Mouse (Mus musculus) forebrain, embryonic 15.5 days (tissue): ENCODE results near the gene Arg2. TPM values are rescaled to one million over a fixed set of nuclear protein-coding genes. Genes with fewer than 3 reads are reported as not detected.

Source experiments
- ATAC-seq: fragments of 200-750 bp; cut with Nextera tagmentation; replicated peaks from 2 replicates; pipeline ENCODE4 v1.8.0; 2017; ENCODE audit warnings: mild to moderate bottlenecking, moderate TSS enrichment, moderate library complexity
- H3K27ac ChIP-seq: fragments of 300-500 bp; sonication (generic); replicated peaks from 2 replicates; pipeline ENCODE4 v1.5.1; 2015; ENCODE audit warnings: mild to moderate bottlenecking, inconsistent platforms
- H3K27me3 ChIP-seq: fragments of 300-500 bp; sonication (generic); 2 replicates; pipeline ENCODE4 v1.6.1; 2015; ENCODE audit warnings: inconsistent platforms
- H3K36me3 ChIP-seq: fragments of 300-500 bp; sonication (generic); 2 replicates; pipeline ENCODE4 v1.6.1; 2015; ENCODE audit warnings: mild to moderate bottlenecking, inconsistent platforms
- H3K4me1 ChIP-seq: fragments of 300-500 bp; sonication (generic); 2 replicates; pipeline ENCODE4 v1.6.1; 2015; ENCODE audit warnings: inconsistent platforms
- H3K4me2 ChIP-seq: fragments of 300-500 bp; sonication (generic); replicated peaks from 2 replicates; pipeline ENCODE4 v1.6.1; 2015; ENCODE audit warnings: mild to moderate bottlenecking, inconsistent platforms
- H3K4me3 ChIP-seq: fragments of 300-500 bp; sonication (generic); 2 replicates; pipeline ENCODE4 v1.5.1; 2015; ENCODE audit warnings: mild to moderate bottlenecking, inconsistent platforms
- H3K9ac ChIP-seq: fragments of 300-500 bp; sonication (generic); replicated peaks from 2 replicates; pipeline ENCODE4 v1.6.1; 2015; ENCODE audit warnings: mild to moderate bottlenecking, inconsistent platforms
- H3K9me3 ChIP-seq: fragments of 300-500 bp; sonication (generic); 2 replicates; pipeline ENCODE4 v1.6.1; 2016; ENCODE audit warnings: inconsistent platforms
- WGBS: fragments of 180-500 bp; shearing (Covaris S2); methylation state at CpG from one replicate; pipeline ENCODE4 v1.1.7; 2015; ENCODE audit warnings: mixed read lengths; 5-methylcytosine and 5-hydroxymethylcytosine counted together
- polyA plus RNA-seq: library from polyadenylated mRNA; unstranded; fragments of >200 nt; fragmentation: Nextera tagmentation; extraction: Ambion mirVana; gene quantifications from 2 replicates; pipeline ENCODE4 v1.2.1, GENCODE M21; 2015

Arg2 gene
- polyA plus RNA-seq = 13.9 and 15.3 TPM in 2 replicates

- H3K27me3 ChIP-seq = peaks cover 14% of the 10 kb centered on the region; the same call in 1 of the 2 replicates
- peak within 1 kb of the TSS; percentile 46 for H3K4me3 ChIP-seq
- H3K4me2 ChIP-seq = peak within 1 kb of the TSS; percentile 79
- H3K4me1 ChIP-seq = peaks cover 7% of the 10 kb centered on the region
- no peaks in the 10 kb centered on the region for H3K9me3 ChIP-seq
- peak within 1 kb of the TSS; percentile 52 for H3K9ac ChIP-seq
- peak; percentile 98 for ATAC-seq
- WGBS = under 1% methylated on average over 47 of the region's 47 CpGs
- H3K36me3 ChIP-seq = no peaks in the 10 kb centered on the region
- peak within 1 kb of the TSS; percentile 1; the same call in 1 of the 2 replicates for H3K27ac ChIP-seq
Observed at GRCm38 (mm10) chr12:79130299-79131177, at the start of gene Arg2. Gene Arg2 (plus strand): TSS chr12:79130777.

DNA sequence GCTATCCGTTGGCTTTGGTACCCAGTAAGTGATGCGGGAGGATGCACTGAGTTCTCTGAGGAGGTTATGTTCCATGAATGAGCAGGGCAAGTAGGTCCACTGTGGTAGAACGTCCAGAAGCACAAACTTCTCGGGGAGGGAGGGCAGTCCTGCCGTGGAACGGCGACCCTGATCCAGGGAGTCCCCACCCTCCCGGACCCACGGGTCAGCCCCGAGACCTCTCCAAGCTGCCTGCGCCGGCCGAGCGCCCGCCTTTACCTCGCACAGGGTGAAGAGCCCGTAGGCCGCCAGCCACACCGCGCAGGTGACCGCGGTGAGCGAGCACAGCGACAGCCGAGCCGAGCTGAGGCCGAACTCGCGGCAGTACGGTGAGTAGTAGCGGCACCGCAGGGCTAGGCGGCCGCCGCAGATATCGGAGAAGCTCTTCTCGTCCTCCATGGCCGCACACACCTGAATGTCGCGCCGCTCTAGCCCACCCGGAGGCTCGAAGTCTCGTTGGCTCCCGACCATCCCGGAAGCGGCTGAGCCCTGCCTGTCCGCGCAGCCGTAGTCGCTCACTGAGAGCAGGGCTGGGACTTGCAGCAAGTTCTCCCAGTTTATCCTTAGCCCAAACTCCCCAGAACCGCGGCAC is 41.3 kb upstream of the Arg2 start, which contains the start of gene Pigh:
Pigh (minus strand) TSS at position 470 of the 631 bp plus-strand sequence.
- Histone ChIP-seq H3K4me1 (peaks cover 11% of the 10 kb centered on the region), H3K36me3 (no peaks in the 10 kb centered on the region), H3K9ac (peak within 1 kb of the TSS; percentile 95), H3K4me2 (peak within 1 kb of the TSS; percentile 68), H3K27ac (peak within 1 kb of the TSS; percentile 42; the same call in 1 of the 2 replicates), H3K27me3 (no peaks in the 10 kb centered on the region), H3K9me3 (no peaks in the 10 kb centered on the region), H3K4me3 (peak within 1 kb of the TSS; percentile 88)
- ATAC-seq = peak; percentile 99
- WGBS = under 1% methylated on average over 53 of the region's 53 CpGs

DNA sequence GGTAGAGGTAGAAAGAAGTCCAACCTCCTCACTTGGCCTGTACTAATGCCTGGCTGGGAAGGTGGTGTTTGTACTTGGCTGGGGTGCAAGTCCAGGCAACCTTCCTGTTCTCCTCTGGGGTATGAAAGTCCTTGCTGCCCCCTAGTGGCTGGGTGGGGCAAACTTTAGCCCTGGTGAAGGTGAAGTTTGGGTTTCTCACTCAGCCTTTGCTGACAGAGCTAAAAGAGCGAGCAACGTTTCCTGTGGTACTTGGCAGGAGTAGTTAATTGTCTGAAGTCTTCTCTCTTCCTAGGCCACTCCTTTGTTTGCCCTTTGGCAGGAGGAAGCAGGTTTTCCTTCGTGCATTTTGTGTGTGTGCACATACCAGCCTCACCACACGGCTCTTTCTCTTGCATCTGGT is 38.0 kb upstream of the Arg2 start:
- H3K4me1 ChIP-seq = peaks cover 11% of the 10 kb centered on the region
- no peak overlapping the region for H3K27ac ChIP-seq
- H3K9ac ChIP-seq = no peak overlapping the region
- H3K4me3 ChIP-seq = no peak overlapping the region
- ATAC-seq = no peak
- 50% methylated on average over 4 of the region's 4 CpGs for WGBS
- no peaks in the 10 kb centered on the region for H3K27me3 ChIP-seq
- H3K36me3 ChIP-seq = no peaks in the 10 kb centered on the region
- no peak overlapping the region for H3K4me2 ChIP-seq
- H3K9me3 ChIP-seq = no peaks in the 10 kb centered on the region

- H3K9me3 ChIP-seq = no peaks in the 10 kb centered on the region
- H3K4me2 ChIP-seq = no peak overlapping the region
- no peaks in the 10 kb centered on the region for H3K4me1 ChIP-seq
- H3K4me3 ChIP-seq = no peak overlapping the region
- H3K27me3 ChIP-seq = no peaks in the 10 kb centered on the region
- no peaks in the 10 kb centered on the region for H3K36me3 ChIP-seq
- WGBS = 65% methylated on average over 3 of the region's 3 CpGs
- no peak overlapping the region for H3K9ac ChIP-seq
- H3K27ac ChIP-seq = no peak overlapping the region
- no peak for ATAC-seq
Observed at GRCm38 (mm10) chr12:79097106-79097752, 33.3 kb upstream of the Arg2 start.

DNA sequence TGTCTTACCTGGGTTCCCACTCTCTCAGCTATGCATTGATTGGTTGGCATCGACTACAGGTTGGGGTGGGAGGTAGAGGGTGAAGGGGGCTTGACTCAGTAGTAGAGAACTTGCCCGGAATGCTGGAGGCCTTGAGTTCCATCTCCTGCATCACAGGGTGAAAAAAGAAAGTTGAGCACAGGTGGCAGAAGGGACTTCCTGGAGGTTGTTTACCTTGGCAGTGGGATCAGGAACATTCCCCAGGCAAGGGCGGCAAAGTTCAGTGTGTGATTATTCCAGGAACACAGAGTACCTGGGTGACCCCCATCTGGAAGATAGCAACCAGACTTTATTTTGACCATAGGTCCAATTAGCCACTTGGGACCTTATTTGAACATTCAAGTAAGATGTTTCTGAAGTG is 26.8 kb upstream of the Arg2 start:
- no peaks in the 10 kb centered on the region for H3K9me3 ChIP-seq
- H3K27ac ChIP-seq = no peak overlapping the region
- H3K4me2 ChIP-seq = no peak overlapping the region
- no peaks in the 10 kb centered on the region for H3K36me3 ChIP-seq
- no peak overlapping the region for H3K9ac ChIP-seq
- H3K4me3 ChIP-seq = no peak overlapping the region
- no peak for ATAC-seq
- WGBS = 90% methylated on average over 3 of the region's 3 CpGs
- no peaks in the 10 kb centered on the region for H3K4me1 ChIP-seq
- no peaks in the 10 kb centered on the region for H3K27me3 ChIP-seq

GRCm38 (mm10) chr12:79104544-79104943 is 26.0 kb upstream of the Arg2 start:
- no peak for ATAC-seq
- H3K4me1 ChIP-seq = no peaks in the 10 kb centered on the region
- 66% methylated on average over 2 of the region's 2 CpGs for WGBS

DNA sequence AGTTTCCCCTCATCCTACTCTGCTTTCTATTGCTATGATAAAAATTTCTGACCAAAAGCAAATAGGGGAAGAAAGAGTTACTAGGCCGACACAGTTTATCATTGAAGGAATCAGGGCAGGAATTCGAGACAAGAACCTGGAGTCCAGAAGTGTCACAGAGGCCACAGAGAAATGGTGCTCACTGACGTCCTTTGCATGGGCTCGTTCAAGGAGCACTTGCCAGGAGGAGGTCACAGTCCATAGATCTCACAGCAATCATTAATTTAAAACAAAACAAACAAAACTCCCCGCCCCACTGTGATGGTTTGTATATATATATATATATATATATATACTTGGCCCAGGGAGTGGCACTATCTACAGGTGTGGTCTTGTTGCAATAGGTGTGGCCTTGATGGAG is 25.3 kb upstream of the Arg2 start:
- Histone ChIP-seq H3K9me3 (no peaks in the 10 kb centered on the region), H3K4me3 (no peak overlapping the region), H3K4me1 (no peaks in the 10 kb centered on the region), H3K27ac (no peak overlapping the region), H3K36me3 (no peaks in the 10 kb centered on the region), H3K9ac (no peak overlapping the region), H3K27me3 (no peaks in the 10 kb centered on the region), H3K4me2 (no peak overlapping the region)
- 92% methylated on average over 5 of the region's 5 CpGs for WGBS
- ATAC-seq = no peak

More at GRCm38 (mm10) chr12:79104544-79104943, 26.0 kb upstream of the Arg2 start:
- Histone ChIP-seq H3K4me2 (no peak overlapping the region), H3K9me3 (no peaks in the 10 kb centered on the region), H3K36me3 (no peaks in the 10 kb centered on the region), H3K27ac (no peak overlapping the region), H3K9ac (no peak overlapping the region), H3K4me3 (no peak overlapping the region), H3K27me3 (no peaks in the 10 kb centered on the region)

GRCm38 (mm10) chr12:79118991-79119390 is 11.6 kb upstream of the Arg2 start:
- H3K9ac ChIP-seq = no peak overlapping the region
- no peaks in the 10 kb centered on the region for H3K36me3 ChIP-seq
- WGBS = 92% methylated on average over 4 of the region's 4 CpGs
- no peak overlapping the region for H3K4me3 ChIP-seq
- H3K9me3 ChIP-seq = no peaks in the 10 kb centered on the region
- H3K4me2 ChIP-seq = no peak overlapping the region
- H3K27ac ChIP-seq = no peak overlapping the region
- ATAC-seq = no peak
- H3K4me1 ChIP-seq = no peaks in the 10 kb centered on the region
- H3K27me3 ChIP-seq = no peaks in the 10 kb centered on the region

GRCm38 (mm10) chr12:79122820-79123219 is 7.8 kb upstream of the Arg2 start:
- ATAC-seq = no peak
- WGBS = 30% methylated on average over 3 of the region's 3 CpGs

GRCm38 (mm10) chr12:79131178-79131675 is 650 bp downstream of the Arg2 start:
- ATAC-seq = peak; percentile 33

More at GRCm38 (mm10) chr12:79122820-79123219, 7.8 kb upstream of the Arg2 start:
- H3K27ac ChIP-seq = no peak overlapping the region
- H3K27me3 ChIP-seq = no peaks in the 10 kb centered on the region
- no peaks in the 10 kb centered on the region for H3K9me3 ChIP-seq
- no peak overlapping the region for H3K9ac ChIP-seq
- no peaks in the 10 kb centered on the region for H3K4me1 ChIP-seq
- H3K4me2 ChIP-seq = no peak overlapping the region
- H3K4me3 ChIP-seq = no peak overlapping the region
- no peaks in the 10 kb centered on the region for H3K36me3 ChIP-seq

GRCm38 (mm10) chr12:79131706-79132460 is 1.3 kb downstream of the Arg2 start:
- H3K27me3 ChIP-seq = peaks cover 14% of the 10 kb centered on the region; the same call in 1 of the 2 replicates
- H3K4me3 ChIP-seq = peak overlapping the region; percentile 46
- no peaks in the 10 kb centered on the region for H3K9me3 ChIP-seq
- H3K36me3 ChIP-seq = no peaks in the 10 kb centered on the region
- no peak overlapping the region for H3K27ac ChIP-seq
- peaks cover 7% of the 10 kb centered on the region for H3K4me1 ChIP-seq
- H3K4me2 ChIP-seq = peak overlapping the region; percentile 79
- peak overlapping the region; percentile 52 for H3K9ac ChIP-seq
- WGBS = 26% methylated on average over 5 of the region's 5 CpGs
- no peak for ATAC-seq

More at GRCm38 (mm10) chr12:79131178-79131675, 650 bp downstream of the Arg2 start:
- Histone ChIP-seq H3K27ac (0 out of 2 replicates have a peak overlapping the region, but pooled peaks have one; percentile 1), H3K9me3 (no peaks in the 10 kb centered on the region), H3K36me3 (no peaks in the 10 kb centered on the region), H3K4me3 (peak overlapping the region; percentile 46), H3K9ac (peak overlapping the region; percentile 52), H3K4me2 (peak overlapping the region; percentile 79), H3K4me1 (peaks cover 7% of the 10 kb centered on the region), H3K27me3 (peaks cover 14% of the 10 kb centered on the region; the same call in 1 of the 2 replicates)
- WGBS = 1% methylated on average over 22 of the region's 22 CpGs
